Mouse (Mus musculus): Measurements from ENCODE around the gene Itpkb.

DNA sequence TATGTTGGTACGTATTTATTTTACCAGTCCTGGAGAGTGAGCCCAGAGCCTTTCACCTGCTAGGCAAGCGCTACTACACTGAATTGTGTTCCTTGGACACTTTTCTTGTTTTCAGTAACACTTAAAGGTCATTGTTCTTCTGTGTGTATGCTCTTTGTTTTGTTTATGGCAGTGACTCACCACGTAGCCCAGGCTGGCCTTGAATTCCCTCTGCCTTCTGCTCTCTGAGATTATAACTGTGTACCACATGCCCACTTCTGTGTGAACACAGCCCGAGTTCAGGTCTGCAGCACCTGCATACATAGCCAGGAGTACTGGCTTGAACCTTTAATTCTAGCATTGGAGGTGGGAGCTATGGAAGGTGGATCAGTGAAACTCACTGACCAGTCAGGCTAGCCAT is 6.0 kb upstream of the Itpkb start:
- no peak for TF ChIP-seq CTCF (IDR thresholded peaks at IDR 0.05; ENCODE audit: low read depth, low read length)
- TF ChIP-seq GATA2 (IDR thresholded peaks at IDR 0.05; ENCODE audit: borderline replicate concordance, low read depth, low read length) = no peak

All from G1E (cell line).